Mouse (Mus musculus) limb, embryonic 12.5 days (tissue): ENCODE data around the gene Slc29a1. TPM values are rescaled to one million over a fixed set of nuclear protein-coding genes. Genes with fewer than 3 reads are reported as not detected.

Source experiments
- ATAC-seq: fragments of 200-750 bp; cut with Nextera tagmentation; 2 replicates; pipeline ENCODE4 v1.8.0; 2017; ENCODE audit warnings: low read depth, moderate TSS enrichment; ENCODE audit not compliant: insufficient number of reproducible peaks, insufficient read depth, low FRiP score, low TSS enrichment
- H3K27ac ChIP-seq: fragments of 300-500 bp; sonication (generic); 2 replicates; pipeline ENCODE4 v1.5.1; 2016; ENCODE audit warnings: mild to moderate bottlenecking, moderate library complexity
- H3K27me3 ChIP-seq: fragments of 300-500 bp; sonication (generic); 2 replicates; pipeline ENCODE4 v1.6.1; 2016; ENCODE audit warnings: mild to moderate bottlenecking, moderate library complexity
- H3K36me3 ChIP-seq: fragments of 300-500 bp; sonication (generic); 2 replicates; pipeline ENCODE4 v1.6.1; 2016; ENCODE audit warnings: mild to moderate bottlenecking, moderate library complexity
- H3K4me1 ChIP-seq: fragments of 300-500 bp; sonication (generic); replicated peaks from 2 replicates; pipeline ENCODE4 v1.6.1; 2016
- H3K4me2 ChIP-seq: fragments of 300-500 bp; sonication (generic); 2 replicates; pipeline ENCODE4 v1.6.1; 2016; ENCODE audit warnings: mild to moderate bottlenecking, moderate library complexity
- H3K4me3 ChIP-seq: fragments of 300-500 bp; sonication (generic); replicated peaks from 2 replicates; pipeline ENCODE4 v1.5.1; 2016; ENCODE audit warnings: mild to moderate bottlenecking
- H3K9ac ChIP-seq: fragments of 300-500 bp; sonication (generic); replicated peaks from 2 replicates; pipeline ENCODE4 v1.6.1; 2016; ENCODE audit warnings: mild to moderate bottlenecking, moderate library complexity
- H3K9me3 ChIP-seq: fragments of 300-500 bp; sonication (generic); 2 replicates; pipeline ENCODE4 v1.6.1; 2016; ENCODE audit warnings: mild to moderate bottlenecking, moderate library complexity
- WGBS: fragments of 180-500 bp; shearing (Covaris S2); methylation state at CpG from one replicate; pipeline ENCODE4 v1.1.7; 2016; 5-methylcytosine and 5-hydroxymethylcytosine counted together
- polyA plus RNA-seq: library from polyadenylated mRNA; unstranded; fragments of >200 nt; fragmentation: Nextera tagmentation; extraction: Ambion mirVana; gene quantifications from 2 replicates; pipeline ENCODE4 v1.2.1, GENCODE M21; 2016

The Slc29a1 gene
- 55.4 and 58.7 TPM in 2 replicates for polyA plus RNA-seq

DNA sequence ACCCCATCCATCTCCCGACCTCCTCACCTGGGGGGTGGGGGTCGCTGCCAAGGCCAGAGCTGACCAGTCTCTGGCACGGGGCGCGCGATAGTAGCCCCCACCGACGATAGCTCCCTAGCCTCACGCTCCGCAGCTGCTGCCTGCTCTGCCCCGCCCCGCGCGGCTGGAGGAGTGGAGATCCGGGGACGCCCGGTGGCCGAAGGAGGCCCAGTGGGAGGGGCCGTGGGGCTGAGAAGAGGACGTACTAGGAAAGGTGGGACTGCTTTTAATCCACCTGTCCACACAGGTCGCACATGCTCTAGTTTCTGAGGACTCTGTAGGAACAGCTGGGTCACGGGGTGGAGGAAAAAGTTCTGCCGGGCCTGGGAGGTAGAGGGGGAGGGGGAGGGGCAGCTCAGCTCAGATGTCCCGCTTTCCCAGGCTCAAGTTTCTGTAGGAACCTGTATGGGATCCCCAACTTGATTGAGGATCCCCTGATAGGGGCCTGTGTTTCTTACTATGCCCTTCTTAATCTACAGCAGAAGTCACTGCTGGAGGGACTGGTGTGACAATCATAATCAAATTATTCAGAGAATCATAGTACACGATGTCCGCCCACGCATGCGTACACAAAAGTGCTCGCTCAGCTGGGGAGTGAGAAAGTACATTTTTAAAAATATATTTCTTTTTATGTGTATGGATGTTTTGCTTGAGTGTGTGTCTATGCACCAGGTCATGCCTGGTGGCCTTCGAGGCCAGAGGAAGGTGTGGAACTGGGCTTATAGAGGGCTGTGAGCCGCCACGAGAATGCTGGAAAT, at the start of gene Slc29a1:
TSS of gene Slc29a1 (minus strand) at position 161 of the 797 bp plus-strand sequence.
- H3K9me3 ChIP-seq = no peaks in the 10 kb centered on the region
- H3K27ac ChIP-seq = 0 out of 2 replicates have a peak within 1 kb of the TSS, but pooled peaks have one; percentile 12
- peak within 1 kb of the TSS; percentile 44 for H3K9ac ChIP-seq
- 16% methylated on average over 32 of the region's 32 CpGs for WGBS
- no peak for ATAC-seq
- H3K36me3 ChIP-seq = no peaks in the 10 kb centered on the region
- H3K4me2 ChIP-seq = peak within 1 kb of the TSS; percentile 78
- H3K4me3 ChIP-seq = peak within 1 kb of the TSS; percentile 39
- H3K4me1 ChIP-seq = peaks cover 60% of the 10 kb centered on the region
- H3K27me3 ChIP-seq = peaks cover 55% of the 10 kb centered on the region

DNA sequence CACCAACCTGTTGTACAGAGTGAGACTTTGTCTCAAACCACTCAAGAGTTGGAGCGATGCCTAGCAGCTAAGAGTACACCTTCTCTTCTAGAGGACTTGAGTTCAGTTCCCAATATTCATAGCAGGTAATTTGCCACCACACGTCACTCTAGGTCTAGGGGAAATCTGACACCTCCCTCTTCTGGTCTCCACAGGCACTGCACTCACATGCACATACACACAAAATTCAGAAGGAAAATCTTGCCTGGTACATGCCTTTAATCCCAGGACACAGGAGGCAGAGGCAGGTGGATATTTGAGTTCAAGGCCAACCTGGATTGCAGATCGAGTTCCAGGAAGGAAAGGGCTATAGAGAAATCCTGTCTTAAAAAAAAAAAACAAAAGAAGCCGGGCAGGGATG, 44.8 kb upstream of the Slc29a1 start:
- Histone ChIP-seq H3K36me3 (no peaks in the 10 kb centered on the region), H3K4me2 (no peak overlapping the region), H3K27me3 (no peaks in the 10 kb centered on the region), H3K9ac (no peak overlapping the region), H3K9me3 (0 out of 2 replicates have a peak, but pooled peaks cover 4% of the 10 kb centered on the region), H3K4me3 (no peak overlapping the region), H3K27ac (no peak overlapping the region), H3K4me1 (no peaks in the 10 kb centered on the region)
- WGBS = 90% methylated on average over 4 of the region's 4 CpGs
- no peak for ATAC-seq

GRCm38 (mm10) chr17:45642701-45643100, 43.3 kb upstream of the Slc29a1 start:
- no peak overlapping the region for H3K9ac ChIP-seq
- no peak overlapping the region for H3K4me2 ChIP-seq
- no peak for ATAC-seq
- no peaks in the 10 kb centered on the region for H3K36me3 ChIP-seq
- H3K4me3 ChIP-seq = no peak overlapping the region
- WGBS = 23% methylated on average over 12 of the region's 12 CpGs
- H3K9me3 ChIP-seq = 0 out of 2 replicates have a peak, but pooled peaks cover 4% of the 10 kb centered on the region
- no peaks in the 10 kb centered on the region for H3K4me1 ChIP-seq
- no peak overlapping the region for H3K27ac ChIP-seq
- no peaks in the 10 kb centered on the region for H3K27me3 ChIP-seq

DNA sequence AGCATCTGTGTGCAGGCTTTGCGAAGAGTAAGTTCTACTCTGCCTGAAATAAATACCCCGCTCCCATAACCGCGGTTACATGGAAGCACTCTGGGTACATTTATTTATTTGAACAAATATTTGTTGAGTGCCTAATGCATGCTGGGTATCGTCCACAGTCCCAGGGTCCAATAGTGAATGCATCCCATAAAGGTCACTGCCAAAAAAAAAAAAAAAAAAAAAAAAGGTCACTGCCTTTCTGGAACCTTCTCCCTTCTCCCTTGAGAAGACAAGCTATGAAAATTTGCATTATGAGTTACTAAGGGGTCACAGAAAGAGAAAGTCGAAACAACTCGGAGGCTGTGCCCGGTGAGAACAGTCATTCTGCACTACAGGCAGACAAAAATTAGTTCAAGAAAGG, 42.6 kb upstream of the Slc29a1 start:
- Histone ChIP-seq H3K27ac (no peak overlapping the region), H3K9ac (no peak overlapping the region), H3K4me3 (no peak overlapping the region), H3K9me3 (0 out of 2 replicates have a peak, but pooled peaks cover 4% of the 10 kb centered on the region), H3K4me1 (no peaks in the 10 kb centered on the region), H3K36me3 (no peaks in the 10 kb centered on the region), H3K4me2 (no peak overlapping the region), H3K27me3 (no peaks in the 10 kb centered on the region)
- ATAC-seq = no peak
- 91% methylated on average over 8 of the region's 8 CpGs for WGBS

GRCm38 (mm10) chr17:45638596-45639295, 39.3 kb upstream of the Slc29a1 start:
- Histone ChIP-seq H3K9me3 (no peaks in the 10 kb centered on the region), H3K4me3 (no peak overlapping the region), H3K9ac (no peak overlapping the region), H3K36me3 (no peaks in the 10 kb centered on the region), H3K27me3 (no peaks in the 10 kb centered on the region), H3K27ac (no peak overlapping the region), H3K4me2 (no peak overlapping the region), H3K4me1 (no peaks in the 10 kb centered on the region)
- WGBS = 76% methylated on average over 16 of the region's 16 CpGs
- no peak for ATAC-seq

- H3K4me1 ChIP-seq = peaks cover 11% of the 10 kb centered on the region
- no peaks in the 10 kb centered on the region for H3K9me3 ChIP-seq
- ATAC-seq = no peak
- no peak overlapping the region for H3K4me3 ChIP-seq
- 82% methylated on average over 5 of the region's 5 CpGs for WGBS
- no peak overlapping the region for H3K9ac ChIP-seq
- H3K4me2 ChIP-seq = no peak overlapping the region
- no peaks in the 10 kb centered on the region for H3K36me3 ChIP-seq
- no peak overlapping the region for H3K27ac ChIP-seq
- H3K27me3 ChIP-seq = peaks cover under 1% of the 10 kb centered on the region; the same call in 1 of the 2 replicates
These were observed 34.6 kb upstream of the Slc29a1 start for GRCm38 (mm10) chr17:45634033-45634432.

GRCm38 (mm10) chr17:45631940-45632339, 32.5 kb upstream of the Slc29a1 start:
- no peak overlapping the region for H3K9ac ChIP-seq
- peaks cover 11% of the 10 kb centered on the region for H3K4me1 ChIP-seq
- 74% methylated on average over 6 of the region's 6 CpGs for WGBS
- H3K27me3 ChIP-seq = peaks cover 5% of the 10 kb centered on the region; the same call in 1 of the 2 replicates
- no peak for ATAC-seq
- no peak overlapping the region for H3K27ac ChIP-seq
- no peaks in the 10 kb centered on the region for H3K9me3 ChIP-seq
- H3K4me3 ChIP-seq = no peak overlapping the region
- H3K4me2 ChIP-seq = no peak overlapping the region
- no peaks in the 10 kb centered on the region for H3K36me3 ChIP-seq

- H3K9ac ChIP-seq = no peak overlapping the region
- no peaks in the 10 kb centered on the region for H3K36me3 ChIP-seq
- no peak overlapping the region for H3K27ac ChIP-seq
- peaks cover 5% of the 10 kb centered on the region; the same call in 1 of the 2 replicates for H3K27me3 ChIP-seq
- H3K9me3 ChIP-seq = no peaks in the 10 kb centered on the region
- WGBS = 53% methylated on average over 3 of the region's 3 CpGs
- peak overlapping the region; percentile 46; the same call in 1 of the 2 replicates for H3K4me3 ChIP-seq
- no peak for ATAC-seq
- peaks cover 11% of the 10 kb centered on the region for H3K4me1 ChIP-seq
- H3K4me2 ChIP-seq = peak overlapping the region; percentile 85
These were observed 31.6 kb upstream of the Slc29a1 start for GRCm38 (mm10) chr17:45630992-45631391.

DNA sequence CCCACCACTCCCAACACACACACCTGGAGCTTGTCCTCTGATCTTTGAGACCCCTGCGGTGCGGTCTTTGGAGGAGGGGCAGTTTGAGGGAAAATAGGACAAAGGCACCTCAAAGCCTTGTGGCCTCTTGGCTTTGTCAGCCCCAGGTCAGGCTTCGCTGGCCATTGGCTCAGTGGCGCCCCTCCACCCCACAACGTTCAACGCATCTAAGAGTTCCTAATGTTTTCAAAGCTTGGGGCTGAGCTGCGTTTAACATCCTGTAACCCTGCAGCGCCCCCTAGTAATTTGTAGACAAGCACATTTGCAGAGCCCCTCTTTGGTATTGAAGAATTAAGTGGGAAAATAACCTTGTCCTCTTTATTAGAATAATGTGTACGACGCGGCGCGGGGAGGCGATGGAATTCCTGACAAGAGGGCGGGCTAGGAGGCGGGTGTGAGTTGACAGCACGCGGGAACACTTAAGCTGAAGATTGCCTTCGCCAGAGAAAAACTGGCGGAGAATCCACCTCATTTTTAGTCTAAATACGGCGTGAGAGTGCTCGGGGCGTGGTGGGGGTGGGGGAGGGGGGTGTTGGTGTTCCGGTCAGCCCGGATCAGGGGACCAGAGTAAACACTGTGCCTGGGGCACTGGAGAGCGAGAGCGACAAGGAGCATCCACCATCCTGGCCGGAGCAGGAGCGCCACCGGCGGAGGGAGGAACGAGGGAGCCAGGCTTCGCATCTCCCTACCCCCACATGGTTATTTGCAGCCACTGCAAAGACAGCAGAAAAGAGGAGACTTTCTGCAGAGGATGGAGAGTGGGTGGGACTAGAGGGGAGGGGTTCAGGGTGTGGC, 30.7 kb upstream of the Slc29a1 start:
- Histone ChIP-seq H3K4me1 (peaks cover 11% of the 10 kb centered on the region), H3K36me3 (no peaks in the 10 kb centered on the region), H3K9ac (peak overlapping the region; percentile 70), H3K4me2 (peak overlapping the region; percentile 85), H3K4me3 (peak overlapping the region; percentile 46), H3K9me3 (no peaks in the 10 kb centered on the region), H3K27me3 (peaks cover 5% of the 10 kb centered on the region; the same call in 1 of the 2 replicates), H3K27ac (no peak overlapping the region)
- peak; percentile 56; the same call in 1 of the 2 replicates for ATAC-seq
- whole genome bisulfite sequencing = 3% methylated on average over 34 of the region's 34 CpGs

- Histone ChIP-seq H3K27ac (no peak overlapping the region), H3K4me3 (peak overlapping the region; percentile 46), H3K4me2 (peak overlapping the region; percentile 85), H3K9me3 (no peaks in the 10 kb centered on the region), H3K27me3 (peaks cover 5% of the 10 kb centered on the region; the same call in 1 of the 2 replicates), H3K36me3 (no peaks in the 10 kb centered on the region), H3K9ac (no peak overlapping the region; the same call in 1 of the 2 replicates), H3K4me1 (peaks cover 11% of the 10 kb centered on the region)
- WGBS = 69% methylated on average over 13 of the region's 13 CpGs
- no peak; the same call in 1 of the 2 replicates for ATAC-seq
These were observed 29.8 kb upstream of the Slc29a1 start for GRCm38 (mm10) chr17:45628885-45629855.
